Mouse (Mus musculus) liver, postnatal 0 days (tissue): ENCODE results near the gene Nol8. TPM values are rescaled to one million over a fixed set of nuclear protein-coding genes. Genes with fewer than 3 reads are reported as not detected.

Source experiments
- ATAC-seq: fragments of 200-750 bp; cut with Nextera tagmentation; 2 replicates; pipeline ENCODE4 v1.8.0; 2017; ENCODE audit warnings: mild to moderate bottlenecking, moderate library complexity
- DNase-seq: peaks from one replicate; pipeline ENCODE4 v3.0.0-alpha.2; 2016
- H3K27ac ChIP-seq: fragments of 300-500 bp; sonication (generic); 2 replicates; pipeline ENCODE4 v1.5.1; 2014; ENCODE audit warnings: antibody characterized with exemption, moderate library complexity, mild to moderate bottlenecking, low read depth
- H3K27me3 ChIP-seq: fragments of 300-500 bp; sonication (generic); 2 replicates; pipeline ENCODE4 v1.6.1; 2014; ENCODE audit warnings: low read length, control low read depth, mixed read lengths; ENCODE audit not compliant: insufficient read depth
- H3K36me3 ChIP-seq: fragments of 300-500 bp; sonication (generic); replicated peaks from 2 replicates; pipeline ENCODE4 v1.6.1; 2014; ENCODE audit warnings: mild to moderate bottlenecking, control low read depth, low read length, moderate library complexity, mixed read lengths; ENCODE audit not compliant: insufficient read depth
- H3K4me1 ChIP-seq: fragments of 300-500 bp; sonication (generic); 2 replicates; pipeline ENCODE4 v1.6.1; 2014; ENCODE audit warnings: antibody characterized with exemption, mild to moderate bottlenecking, control low read depth; ENCODE audit not compliant: insufficient read depth
- H3K4me2 ChIP-seq: fragments of 300-500 bp; sonication (generic); 2 replicates; pipeline ENCODE4 v1.6.1; 2014; ENCODE audit warnings: low read depth, mild to moderate bottlenecking, low read length, moderate library complexity, mixed read lengths
- H3K4me3 ChIP-seq: fragments of 300-500 bp; sonication (generic); 2 replicates; pipeline ENCODE4 v1.5.1; 2014; ENCODE audit warnings: low read depth, low read length
- H3K9ac ChIP-seq: fragments of 300-500 bp; sonication (generic); replicated peaks from 2 replicates; pipeline ENCODE4 v1.6.1; 2014; ENCODE audit warnings: mild to moderate bottlenecking, moderate library complexity
- H3K9me3 ChIP-seq: fragments of 300-500 bp; sonication (generic); 2 replicates; pipeline ENCODE4 v1.6.1; 2016; ENCODE audit warnings: mild to moderate bottlenecking, control low read depth, low read length, mixed read lengths
- CTCF ChIP-seq: sonication (generic); IDR thresholded peaks from 2 replicates; pipeline ENCODE4 v1.5.1; 2016; ENCODE audit warnings: antibody characterized with exemption, low read depth
- EP300 ChIP-seq: IDR thresholded peaks from 2 replicates; pipeline ENCODE4 v1.6.1; 2016; ENCODE audit warnings: antibody characterized with exemption, low read depth, mild to moderate bottlenecking
- WGBS: fragments of 180-500 bp; shearing (Covaris S2); extraction: QIAGEN DNeasy Blood & Tissue Kit; methylation state at CpG from one replicate; pipeline ENCODE4 v1.1.7; 2014; ENCODE audit not compliant: insufficient replicate concordance; 5-methylcytosine and 5-hydroxymethylcytosine counted together
- polyA plus RNA-seq: library from polyadenylated mRNA; unstranded; fragments of >200 nt; fragmentation: Nextera tagmentation; extraction: Ambion mirVana; gene quantifications from 2 replicates; pipeline ENCODE4 v1.2.1, GENCODE M21; 2015

Gene Nol8
- polyA plus RNA-seq, 1 experiment from 2014 or later = 8.0 TPM

- TF ChIP-seq EP300 (peak; percentile 78), CTCF (no peak)
- WGBS = 5% methylated on average over 26 of the region's 26 CpGs
- ATAC-seq = peak; percentile 100
Observed at GRCm38 (mm10) chr13:49681351-49682232, 28.7 kb downstream of the Nol8 start, which contains the start of gene Iars. Iars (plus strand) TSS chr13:49682100.

DNA sequence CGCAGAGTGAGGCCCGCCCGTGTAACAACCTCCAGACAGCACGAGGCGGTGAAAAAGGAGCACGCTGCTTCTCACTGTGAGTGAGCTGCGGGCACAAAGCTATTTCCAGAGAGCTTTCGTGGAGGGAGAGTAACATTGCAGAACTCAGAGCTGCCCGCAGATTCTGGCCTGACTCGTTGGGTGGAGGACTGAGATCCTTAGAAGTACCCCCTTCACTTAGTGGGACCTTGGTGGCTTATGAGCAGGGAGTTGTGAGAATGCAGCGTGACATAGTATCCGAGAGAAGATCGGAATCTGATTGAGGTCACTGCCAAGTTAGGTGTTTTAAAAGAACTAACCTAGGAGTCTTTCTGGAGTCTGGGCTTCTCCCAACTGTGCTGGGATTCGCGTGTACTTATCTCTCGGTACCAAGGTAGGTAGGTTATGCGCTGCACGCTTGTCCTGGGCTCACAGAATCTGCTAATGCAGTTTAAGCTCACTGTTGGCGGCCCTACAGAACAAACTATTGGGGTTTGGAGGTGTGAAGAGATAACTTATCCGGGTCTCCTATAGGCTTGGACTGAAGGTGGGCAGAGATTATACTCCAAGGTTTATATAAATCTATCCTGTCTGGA lies 29.5 kb downstream of the Nol8 start:
- no peaks in the 10 kb centered on the region for H3K27me3 ChIP-seq
- peak overlapping the region; percentile 76 for H3K9ac ChIP-seq
- H3K36me3 ChIP-seq = peaks cover 10% of the 10 kb centered on the region
- DNase-seq (no peak), ATAC-seq (peak; percentile 34)
- TF ChIP-seq EP300 = no peak
- no peak for TF ChIP-seq CTCF
- no peaks in the 10 kb centered on the region for H3K9me3 ChIP-seq
- H3K27ac ChIP-seq = peak overlapping the region; percentile 87
- WGBS = under 1% methylated on average over 20 of the region's 20 CpGs
- peak overlapping the region; percentile 79 for H3K4me2 ChIP-seq
- H3K4me3 ChIP-seq = peak overlapping the region; percentile 84
- H3K4me1 ChIP-seq = peaks cover 17% of the 10 kb centered on the region

More at GRCm38 (mm10) chr13:49681351-49682232, 28.7 kb downstream of the Nol8 start, which contains the start of gene Iars:
- peak within 1 kb of the TSS; percentile 84 for H3K4me3 ChIP-seq
- H3K9me3 ChIP-seq = no peaks in the 10 kb centered on the region
- H3K27ac ChIP-seq = peak within 1 kb of the TSS; percentile 87
- H3K27me3 ChIP-seq = no peaks in the 10 kb centered on the region
- peak within 1 kb of the TSS; percentile 79 for H3K4me2 ChIP-seq
- peak; percentile 99 for DNase-seq
- H3K36me3 ChIP-seq = peaks cover 10% of the 10 kb centered on the region
- H3K4me1 ChIP-seq = peaks cover 17% of the 10 kb centered on the region
- peak within 1 kb of the TSS; percentile 76 for H3K9ac ChIP-seq

GRCm38 (mm10) chr13:49684266-49684665 lies 31.4 kb downstream of the Nol8 start:
- no peak for ATAC-seq
- DNase-seq = no peak
- Histone ChIP-seq H3K4me3 (no peak overlapping the region), H3K4me1 (peaks cover 17% of the 10 kb centered on the region), H3K36me3 (peaks cover 23% of the 10 kb centered on the region), H3K4me2 (peak overlapping the region; percentile 26; the same call in 1 of the 2 replicates), H3K9ac (no peak overlapping the region), H3K27ac (no peak overlapping the region), H3K9me3 (no peaks in the 10 kb centered on the region), H3K27me3 (no peaks in the 10 kb centered on the region)
- TF ChIP-seq CTCF (no peak), EP300 (no peak)
- 71% methylated on average over 4 of the region's 4 CpGs for WGBS

- 95% methylated on average over 5 of the region's 5 CpGs for WGBS
- no peaks in the 10 kb centered on the region for H3K9me3 ChIP-seq
- peaks cover 57% of the 10 kb centered on the region for H3K36me3 ChIP-seq
- H3K4me2 ChIP-seq = no peak overlapping the region
- no peak overlapping the region for H3K27ac ChIP-seq
- no peak for DNase-seq
- no peak for ATAC-seq
- TF ChIP-seq CTCF (no peak), EP300 (no peak)
- H3K4me1 ChIP-seq = no peaks in the 10 kb centered on the region
- H3K27me3 ChIP-seq = no peaks in the 10 kb centered on the region
- H3K9ac ChIP-seq = no peak overlapping the region
- no peak overlapping the region for H3K4me3 ChIP-seq
Observed at GRCm38 (mm10) chr13:49691056-49691455, 38.2 kb downstream of the Nol8 start.

DNA sequence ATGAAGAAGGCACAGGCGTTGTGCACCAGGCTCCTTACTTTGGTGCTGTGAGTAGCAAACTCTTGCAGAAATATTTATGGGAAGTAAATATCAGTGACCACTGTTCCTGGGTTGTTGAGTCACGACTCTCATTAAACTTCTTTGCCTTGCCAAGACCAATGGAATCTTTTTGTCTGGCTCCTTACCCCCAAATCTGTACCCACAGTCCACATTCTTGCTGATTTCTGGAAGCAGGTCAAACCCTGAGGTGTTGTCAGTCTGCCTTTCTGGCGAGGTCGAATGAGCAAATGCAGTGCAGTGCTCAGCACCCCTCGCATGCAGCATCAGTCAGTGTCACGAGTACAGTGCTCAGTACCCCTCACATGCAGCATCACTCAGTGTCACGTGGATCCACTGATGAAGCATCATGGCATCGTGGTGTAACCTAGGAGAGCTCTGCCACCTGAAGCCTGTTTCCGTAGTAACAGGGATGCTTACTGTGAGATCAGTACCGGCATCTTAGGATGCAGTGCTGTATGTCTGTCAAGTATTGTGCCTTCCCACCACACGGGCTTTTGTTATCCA lies 50.4 kb downstream of the Nol8 start:
- no peaks in the 10 kb centered on the region for H3K27me3 ChIP-seq
- ATAC-seq (no peak), DNase-seq (no peak)
- TF ChIP-seq CTCF = no peak
- no peak for TF ChIP-seq EP300
- no peak overlapping the region for H3K27ac ChIP-seq
- H3K4me1 ChIP-seq = no peaks in the 10 kb centered on the region
- H3K9ac ChIP-seq = no peak overlapping the region
- peaks cover 60% of the 10 kb centered on the region for H3K36me3 ChIP-seq
- H3K9me3 ChIP-seq = no peaks in the 10 kb centered on the region
- WGBS = 90% methylated on average over 11 of the region's 11 CpGs
- no peak overlapping the region for H3K4me2 ChIP-seq
- no peak overlapping the region for H3K4me3 ChIP-seq
